Mouse (Mus musculus) intestine, postnatal 0 days (tissue): ENCODE measurements at regions not wholly inside any gene's neighbourhood (a gene's known extent, or its start where the extent isn't known, plus 50 kb on each side); places are given as distances from the start of the nearest gene placed in this dataset.
"Not testable (repeated sequence)": the region's sequence is repeated elsewhere in the genome, so short reads cannot be mapped to it uniquely, and the experiment has no call there.

Experiments used
- ATAC-seq: fragments of 200-750 bp; cut with Nextera tagmentation; 2 replicates; pipeline ENCODE4 v1.8.0; 2017; ENCODE audit warnings: mild to moderate bottlenecking, moderate TSS enrichment, moderate library complexity
- H3K27ac ChIP-seq: fragments of 300-500 bp; sonication (generic); 2 replicates; pipeline ENCODE4 v1.5.1; 2014; ENCODE audit warnings: mild to moderate bottlenecking, low read depth, low read length, moderate library complexity
- H3K27me3 ChIP-seq: fragments of 300-500 bp; sonication (generic); replicated peaks from 2 replicates; pipeline ENCODE4 v1.6.1; 2014; ENCODE audit warnings: low read length, mixed read lengths; ENCODE audit not compliant: control insufficient read depth, insufficient read depth
- H3K36me3 ChIP-seq: fragments of 300-500 bp; sonication (generic); 2 replicates; pipeline ENCODE4 v1.6.1; 2014; ENCODE audit warnings: mild to moderate bottlenecking, moderate library complexity; ENCODE audit not compliant: control insufficient read depth, insufficient read depth
- H3K4me1 ChIP-seq: fragments of 300-500 bp; sonication (generic); replicated peaks from 2 replicates; pipeline ENCODE4 v1.6.1; 2014; ENCODE audit warnings: antibody characterized with exemption, low read length, mixed read lengths; ENCODE audit not compliant: control insufficient read depth, insufficient read depth
- H3K4me2 ChIP-seq: fragments of 300-500 bp; sonication (generic); replicated peaks from 2 replicates; pipeline ENCODE4 v1.6.1; 2014; ENCODE audit warnings: low read depth, mild to moderate bottlenecking, moderate library complexity
- H3K4me3 ChIP-seq: fragments of 300-500 bp; sonication (generic); 2 replicates; pipeline ENCODE4 v1.5.1; 2014; ENCODE audit warnings: low read depth, low read length
- H3K9ac ChIP-seq: fragments of 300-500 bp; sonication (generic); 2 replicates; pipeline ENCODE4 v1.6.1; 2014; ENCODE audit warnings: mild to moderate bottlenecking, low read depth, low read length
- H3K9me3 ChIP-seq: fragments of 300-500 bp; sonication (generic); 2 replicates; pipeline ENCODE4 v1.6.1; 2016; ENCODE audit warnings: mixed run types; ENCODE audit not compliant: control insufficient read depth
- CTCF ChIP-seq: sonication (generic); IDR thresholded peaks from 2 replicates; pipeline ENCODE4 v1.5.1; 2016; ENCODE audit warnings: low read depth, mild to moderate bottlenecking, control low read depth, antibody characterized with exemption, moderate library complexity
- WGBS: fragments of 180-500 bp; shearing (Covaris S2); extraction: QIAGEN DNeasy Blood & Tissue Kit; methylation state at CpG from one replicate; pipeline ENCODE4 v1.1.7; 2014; 5-methylcytosine and 5-hydroxymethylcytosine counted together

GRCm38 (mm10) chrX:94785983-94786382 is 61.6 kb downstream of the Zxdb start:
- no peak for TF ChIP-seq CTCF
- WGBS, result 68% methylated on average over 5 of the region's 5 CpGs
- no peaks in the 10 kb centered on the region for H3K4me1 ChIP-seq

GRCm38 (mm10) chrX:94788331-94788920 is 64.1 kb downstream of the Zxdb start:
- WGBS, result 74% methylated on average over 3 of the region's 3 CpGs
- no peak for TF ChIP-seq CTCF
- H3K4me2 ChIP-seq, result no peak overlapping the region
- no peak overlapping the region for H3K27ac ChIP-seq
- no peak for ATAC-seq
- no peak overlapping the region for H3K9ac ChIP-seq
- H3K4me3 ChIP-seq, result no peak overlapping the region
- H3K9me3 ChIP-seq, result no peaks in the 10 kb centered on the region
- H3K27me3 ChIP-seq, result no peaks in the 10 kb centered on the region
- no peaks in the 10 kb centered on the region for H3K36me3 ChIP-seq
- H3K4me1 ChIP-seq, result no peaks in the 10 kb centered on the region

More at GRCm38 (mm10) chrX:94785983-94786382, 61.6 kb downstream of the Zxdb start:
- ATAC-seq, result no peak
- Histone ChIP-seq H3K9ac (no peak overlapping the region), H3K27ac (no peak overlapping the region), H3K27me3 (no peaks in the 10 kb centered on the region), H3K9me3 (no peaks in the 10 kb centered on the region), H3K36me3 (no peaks in the 10 kb centered on the region), H3K4me2 (no peak overlapping the region), H3K4me3 (no peak overlapping the region)

- peak; percentile 67 for ATAC-seq
- not testable (repeated sequence) for H3K36me3 ChIP-seq, H3K4me2 ChIP-seq, H3K27ac ChIP-seq, H3K9me3 ChIP-seq, H3K27me3 ChIP-seq, H3K9ac ChIP-seq, H3K4me3 ChIP-seq, H3K4me1 ChIP-seq
- no CpG with 5 or more reads among the region's 37 CpGs for WGBS
Observed at GRCm38 (mm10) chrX:94796845-94797244, 72.5 kb downstream of the Zxdb start.

- H3K27me3 ChIP-seq, H3K27ac ChIP-seq, H3K9me3 ChIP-seq, H3K4me2 ChIP-seq, H3K4me1 ChIP-seq, H3K36me3 ChIP-seq, H3K9ac ChIP-seq, H3K4me3 ChIP-seq: not testable (repeated sequence)
- peak; percentile 58 for ATAC-seq
- no CpG with 5 or more reads among the region's 131 CpGs for WGBS
Observed at GRCm38 (mm10) chrX:94797348-94798182, 73.2 kb downstream of the Zxdb start.

GRCm38 (mm10) chrX:94798183-94798619 is 73.8 kb downstream of the Zxdb start:
- H3K4me2 ChIP-seq, H3K4me3 ChIP-seq, H3K27me3 ChIP-seq, H3K36me3 ChIP-seq, H3K9me3 ChIP-seq, H3K4me1 ChIP-seq, H3K9ac ChIP-seq, H3K27ac ChIP-seq: not testable (repeated sequence)
- WGBS, result no CpG with 5 or more reads among the region's 22 CpGs
- ATAC-seq, result peak; percentile 46

GRCm38 (mm10) chrX:94812760-94813159 is 88.4 kb downstream of the Zxdb start:
- H3K4me2 ChIP-seq, result not testable (repeated sequence)

GRCm38 (mm10) chrX:94827524-94827923 is 103.2 kb downstream of the Zxdb start:
- H3K4me1 ChIP-seq, H3K4me3 ChIP-seq, H3K4me2 ChIP-seq, H3K27me3 ChIP-seq, H3K27ac ChIP-seq, H3K9me3 ChIP-seq, H3K9ac ChIP-seq, ATAC-seq, H3K36me3 ChIP-seq: not testable (repeated sequence)
- 94% methylated on average over 6 of the region's 6 CpGs for WGBS

More at GRCm38 (mm10) chrX:94812760-94813159, 88.4 kb downstream of the Zxdb start:
- not testable (repeated sequence) for H3K27me3 ChIP-seq, ATAC-seq, H3K27ac ChIP-seq, H3K4me1 ChIP-seq, H3K4me3 ChIP-seq, H3K9me3 ChIP-seq, H3K36me3 ChIP-seq, H3K9ac ChIP-seq
- WGBS, result no CpG with 5 or more reads among the region's 3 CpGs
